Mouse (Mus musculus) heart, embryonic 15.5 days (tissue): Measurements from ENCODE around the gene Cd300ld. TPM values are rescaled to one million over a fixed set of nuclear protein-coding genes. Genes with fewer than 3 reads are reported as not detected.

Experiments
- ATAC-seq: fragments of 200-750 bp; cut with Nextera tagmentation; replicated peaks from 2 replicates; pipeline ENCODE4 v1.8.0; 2017; ENCODE audit warnings: low read depth, moderate TSS enrichment; ENCODE audit not compliant: insufficient number of reproducible peaks, insufficient read depth, low FRiP score
- H3K27ac ChIP-seq: fragments of 300-500 bp; sonication (generic); 2 replicates; pipeline ENCODE4 v1.5.1; 2015; ENCODE audit warnings: mild to moderate bottlenecking, inconsistent platforms
- H3K27me3 ChIP-seq: fragments of 300-500 bp; sonication (generic); 2 replicates; pipeline ENCODE4 v1.6.1; 2015; ENCODE audit warnings: inconsistent platforms
- H3K36me3 ChIP-seq: fragments of 300-500 bp; sonication (generic); 2 replicates; pipeline ENCODE4 v1.6.1; 2015; ENCODE audit warnings: mild to moderate bottlenecking, inconsistent platforms
- H3K4me1 ChIP-seq: fragments of 300-500 bp; sonication (generic); replicated peaks from 2 replicates; pipeline ENCODE4 v1.6.1; 2015; ENCODE audit warnings: inconsistent platforms
- H3K4me2 ChIP-seq: fragments of 300-500 bp; sonication (generic); 2 replicates; pipeline ENCODE4 v1.6.1; 2015; ENCODE audit warnings: inconsistent platforms, mild to moderate bottlenecking, moderate library complexity
- H3K4me3 ChIP-seq: fragments of 300-500 bp; sonication (generic); 2 replicates; pipeline ENCODE4 v1.5.1; 2015; ENCODE audit warnings: mild to moderate bottlenecking, inconsistent platforms
- H3K9ac ChIP-seq: fragments of 300-500 bp; sonication (generic); 2 replicates; pipeline ENCODE4 v1.6.1; 2015; ENCODE audit warnings: mild to moderate bottlenecking, inconsistent platforms
- H3K9me3 ChIP-seq: fragments of 300-500 bp; sonication (generic); replicated peaks from 2 replicates; pipeline ENCODE4 v1.6.1; 2016; ENCODE audit warnings: inconsistent platforms
- WGBS: fragments of 180-500 bp; shearing (Covaris S2); methylation state at CpG from one replicate; pipeline ENCODE4 v1.1.7; 2015; ENCODE audit warnings: mixed read lengths; 5-methylcytosine and 5-hydroxymethylcytosine counted together
- polyA plus RNA-seq: library from polyadenylated mRNA; unstranded; fragments of >200 nt; fragmentation: Nextera tagmentation; extraction: Ambion mirVana; gene quantifications from 2 replicates; pipeline ENCODE4 v1.2.1, GENCODE M21; 2015

Gene Cd300ld
- polyA plus RNA-seq, 1 experiment from 2014 or later: 0.21 TPM

DNA sequence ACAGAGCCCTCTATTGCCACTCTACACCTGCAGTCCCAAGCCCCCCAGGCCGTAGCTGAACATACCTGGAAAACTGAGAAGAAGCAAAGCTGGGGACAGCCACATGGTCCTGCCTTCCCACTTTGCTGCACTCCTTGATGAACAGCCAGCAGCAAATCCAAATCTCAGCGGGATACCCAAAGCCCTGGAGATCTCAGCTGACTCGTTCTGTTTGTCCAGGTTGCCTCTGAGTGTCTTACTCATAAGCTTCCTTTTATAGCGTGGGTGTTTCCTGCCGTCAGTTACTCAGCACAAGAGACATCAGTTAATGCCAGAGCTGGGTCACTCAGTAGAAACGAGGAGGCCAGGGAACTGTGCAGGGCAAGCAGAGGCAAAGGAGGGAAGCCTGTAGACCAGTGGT lies 55.6 kb downstream of the Cd300ld start, which contains the start of gene Cd300lb:
TSS of gene Cd300lb (minus strand) at position 243 of the 400 bp plus-strand sequence.
- Histone ChIP-seq H3K9me3 (no peaks in the 10 kb centered on the region), H3K9ac (no peak within 1 kb of the TSS), H3K27me3 (no peaks in the 10 kb centered on the region), H3K27ac (no peak within 1 kb of the TSS), H3K4me1 (peaks cover 7% of the 10 kb centered on the region), H3K4me3 (no peak within 1 kb of the TSS), H3K4me2 (no peak within 1 kb of the TSS), H3K36me3 (no peaks in the 10 kb centered on the region)
- 25% methylated on average over 6 of the region's 6 CpGs for WGBS
- no peak for ATAC-seq

DNA sequence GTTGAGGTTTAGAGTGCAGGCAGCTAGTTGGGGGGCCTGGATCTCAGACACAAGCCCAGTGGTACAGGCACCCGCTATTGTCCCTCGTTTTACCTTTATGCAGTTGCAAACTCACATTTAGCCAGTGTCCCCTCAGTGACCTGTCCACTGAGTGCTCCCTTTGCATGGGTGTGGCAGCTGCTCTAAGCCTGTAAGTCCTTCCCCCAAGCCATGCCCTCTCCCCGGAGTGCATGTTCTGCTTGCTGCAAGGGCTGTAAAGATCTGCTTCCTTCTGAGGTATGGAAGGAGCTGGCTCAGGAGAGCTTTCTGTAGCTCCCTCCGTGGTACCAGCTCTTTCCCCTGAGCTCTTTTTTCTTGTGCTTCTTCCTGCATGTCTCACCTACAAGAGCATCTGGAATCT lies 56.1 kb downstream of the Cd300ld start:
- Histone ChIP-seq H3K36me3 (no peaks in the 10 kb centered on the region), H3K27ac (no peak overlapping the region), H3K4me2 (no peak overlapping the region), H3K9ac (no peak overlapping the region), H3K4me1 (peaks cover 12% of the 10 kb centered on the region), H3K4me3 (no peak overlapping the region), H3K27me3 (no peaks in the 10 kb centered on the region), H3K9me3 (no peaks in the 10 kb centered on the region)
- ATAC-seq: no peak
- 68% methylated on average over 4 of the region's 4 CpGs for WGBS

Other genes with a start within 250 kb of the Cd300ld start
- gene Kif19a, start 224.5 kb downstream of the Cd300ld start, polyA plus RNA-seq: 0.16 and 0.33 TPM in 2 replicates
- 0.08 and 0.46 TPM in 2 replicates for gene Btbd17, start 194.0 kb downstream of the Cd300ld start, polyA plus RNA-seq
- not detected in 2 replicates for gene Gpr142, start 191.0 kb downstream of the Cd300ld start, polyA plus RNA-seq
- gene Gprc5c, start 138.8 kb downstream of the Cd300ld start, polyA plus RNA-seq: 12.4 and 19.8 TPM in 2 replicates
- gene Cd300a, start 99.9 kb downstream of the Cd300ld start, polyA plus RNA-seq: 0.82 and 2.2 TPM in 2 replicates
- gene Cd300lb, start 55.5 kb downstream of the Cd300ld start, polyA plus RNA-seq: 0.34 and 0.72 TPM in 2 replicates
- gene Cd300c, start 20.8 kb downstream of the Cd300ld start, polyA plus RNA-seq: not detected in 2 replicates
- gene Cd300c2, start 12.0 kb upstream of the Cd300ld start, polyA plus RNA-seq: 1.8 and 3.5 TPM in 2 replicates
- gene Cd300ld2, start 26.3 kb upstream of the Cd300ld start, polyA plus RNA-seq: not detected in 2 replicates
- not detected in 2 replicates for gene Cd300ld4, start 37.1 kb upstream of the Cd300ld start, polyA plus RNA-seq
- not detected in 2 replicates for gene Cd300ld5, start 47.8 kb upstream of the Cd300ld start, polyA plus RNA-seq
- gene Cd300ld3, start 58.5 kb upstream of the Cd300ld start, polyA plus RNA-seq: not detected in 2 replicates
- gene Cd300e, start 72.3 kb upstream of the Cd300ld start, polyA plus RNA-seq: not detected in 2 replicates
- 1.1 and 2.4 TPM in 2 replicates for gene Rab37, start 101.5 kb upstream of the Cd300ld start, polyA plus RNA-seq
- gene Cd300lf, start 144.1 kb upstream of the Cd300ld start, polyA plus RNA-seq: 0.37 and 1.2 TPM in 2 replicates
- gene Slc9a3r1, start 173.4 kb upstream of the Cd300ld start, polyA plus RNA-seq: 24.6 and 46.4 TPM in 2 replicates
- gene Tmem104, start 197.6 kb upstream of the Cd300ld start, polyA plus RNA-seq: 6.6 and 11.4 TPM in 2 replicates
- 16.2 and 20.8 TPM in 2 replicates for gene Nat9, start 197.9 kb upstream of the Cd300ld start, polyA plus RNA-seq